In the genomic region with DNA sequence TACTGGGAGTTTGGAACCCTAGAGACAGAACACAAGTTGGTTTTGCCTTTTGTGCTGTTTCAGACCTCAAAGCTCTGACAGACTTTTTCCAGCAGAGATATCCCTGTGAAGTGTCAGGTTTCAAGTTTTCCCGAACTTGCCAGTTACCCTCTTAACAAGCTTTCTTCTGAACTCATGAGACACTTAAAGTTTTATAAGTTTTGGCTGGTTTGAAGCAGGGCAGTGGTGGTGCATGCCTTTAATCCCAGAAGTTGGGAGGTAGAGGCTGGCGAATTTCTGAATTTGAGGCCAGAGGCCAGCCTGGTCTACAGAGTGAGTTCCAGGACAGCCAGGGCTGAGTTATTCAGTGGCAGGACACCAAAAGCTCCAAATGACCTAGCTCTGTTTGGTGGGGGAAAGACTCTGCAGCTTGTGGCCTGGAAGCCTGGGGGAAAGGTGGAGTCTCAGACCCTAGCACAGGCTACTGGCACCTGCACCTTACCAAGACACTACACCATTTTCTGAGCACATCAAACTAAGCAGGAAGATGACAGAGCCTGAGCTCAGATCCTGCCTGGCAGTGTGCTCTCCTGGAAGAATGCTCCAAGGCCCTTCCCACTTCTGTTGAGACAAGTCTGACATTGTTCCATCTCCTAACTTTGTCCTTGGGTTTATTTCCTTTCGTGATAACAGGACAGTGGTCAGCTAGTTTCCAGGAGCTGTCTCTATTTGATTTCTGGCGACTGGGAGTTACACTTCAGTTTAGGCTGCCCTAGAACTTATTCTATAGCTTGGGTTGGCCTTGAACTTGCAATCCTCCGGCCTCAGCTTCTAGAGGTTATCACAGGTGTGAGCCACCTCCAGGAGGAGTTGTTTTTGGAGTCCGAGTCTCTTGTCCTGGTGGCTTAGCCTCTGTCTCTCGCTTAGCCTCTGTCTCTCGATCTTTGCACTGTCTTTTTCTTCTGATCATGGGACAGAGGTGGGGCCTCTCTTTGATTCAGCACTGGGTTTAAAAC, we compare ENCODE assay signal across 9 mouse cellular contexts. TPM values are rescaled to one million over a fixed set of nuclear protein-coding genes. Genes with fewer than 3 reads are reported as not detected.
DNase-seq lines count a peak whose midpoint lies in the region; ATAC-seq and TF ChIP-seq lines count a peak whose summit lies in the region.
"Had no signal": no experiment of that assay in that cellular context is flagged by ENCODE, and none has a peak within 500 bp of the region (broad histone marks: within the 10 kb centered on the region; RNA-seq: fewer than 3 reads in every experiment).

No protein-coding gene starts in this region.

- H3K4me1 ChIP-seq in midbrain, embryonic 10.5 days = peaks cover 19% of the 10 kb centered on the region
- H3K4me1 ChIP-seq in midbrain, postnatal 0 days (ENCODE audit: insufficient read depth, low read length) = no peaks in the 10 kb centered on the region
- peaks cover 23% of the 10 kb centered on the region for H3K4me1 ChIP-seq in limb, embryonic 13.5 days
- peaks cover 8% of the 10 kb centered on the region; the same call in 1 of the 2 replicates for H3K4me1 ChIP-seq in stomach, embryonic 16.5 days (ENCODE audit: control insufficient read depth, insufficient read depth, low read length)

- no peaks in the 10 kb centered on the region for H3K36me3 ChIP-seq in midbrain, embryonic 10.5 days
- H3K36me3 ChIP-seq in midbrain, postnatal 0 days (ENCODE audit: insufficient read depth, low read length) = no peaks in the 10 kb centered on the region
- H3K36me3 ChIP-seq in limb, embryonic 13.5 days = no peaks in the 10 kb centered on the region
- no peaks in the 10 kb centered on the region for H3K36me3 ChIP-seq in stomach, embryonic 16.5 days (ENCODE audit: control insufficient read depth, insufficient read depth, low read length)

- H3K4me2 ChIP-seq in midbrain, postnatal 0 days (ENCODE audit: low read depth, low read length, poor library complexity, severe bottlenecking) = no peak overlapping the region
- H3K4me2 ChIP-seq in limb, embryonic 13.5 days (replicated peaks) = peak overlapping the region; percentile 59
- H3K4me2 ChIP-seq in stomach, embryonic 16.5 days (ENCODE audit: low read depth, low read length) = peak overlapping the region; percentile 36

- peak overlapping the region; percentile 47 for H3K4me3 ChIP-seq in midbrain, embryonic 10.5 days
- no peak overlapping the region for H3K4me3 ChIP-seq in midbrain, postnatal 0 days (ENCODE audit: low read depth, low read length)
- H3K4me3 ChIP-seq in limb, embryonic 13.5 days = no peak overlapping the region
- peak overlapping the region; percentile 12 for H3K4me3 ChIP-seq in stomach, embryonic 16.5 days (replicated peaks; ENCODE audit: low read length)

- no peak overlapping the region for H3K9ac ChIP-seq in midbrain, postnatal 0 days (replicated peaks; ENCODE audit: low read length, poor library complexity, severe bottlenecking)
- H3K9ac ChIP-seq in limb, embryonic 13.5 days = no peak overlapping the region
- no peak overlapping the region for H3K9ac ChIP-seq in stomach, embryonic 16.5 days (ENCODE audit: low read length)

- peak; percentile 22 for DNase-seq in embryo, embryonic 10.5 days (ENCODE audit: low spot score)
- DNase-seq in embryo, embryonic 11 days = no peak
- DNase-seq in midbrain, embryonic 10.5 days (ENCODE audit: low spot score) = no peak
- no peak for DNase-seq in midbrain, postnatal 0 days (ENCODE audit: low spot score)
- DNase-seq in layer of hippocampus, adult 9-10 months (ENCODE audit: low spot score) = no peak
- no peak for DNase-seq in right cerebral cortex, adult 18-20 months

- H3K9me3 ChIP-seq in midbrain, embryonic 10.5 days (replicated peaks) = no peaks in the 10 kb centered on the region
- no peaks in the 10 kb centered on the region for H3K9me3 ChIP-seq in midbrain, postnatal 0 days (ENCODE audit: low read length)
- no peaks in the 10 kb centered on the region for H3K9me3 ChIP-seq in limb, embryonic 13.5 days
- H3K9me3 ChIP-seq in stomach, embryonic 16.5 days (replicated peaks; ENCODE audit: control insufficient read depth, low read length) = no peaks in the 10 kb centered on the region

- TF ChIP-seq CTCF in midbrain, postnatal 0 days (IDR thresholded peaks at IDR 0.05) = no peak

- 75% methylated on average over 8 of the region's 8 CpGs for WGBS in midbrain, embryonic 10.5 days
- 79% methylated on average over 8 of the region's 8 CpGs for WGBS in midbrain, postnatal 0 days
- 66% methylated on average over 8 of the region's 8 CpGs for WGBS in limb, embryonic 13.5 days
- 70% methylated on average over 8 of the region's 8 CpGs for WGBS in stomach, embryonic 16.5 days

- no peaks in the 10 kb centered on the region for H3K27me3 ChIP-seq in midbrain, embryonic 10.5 days (ENCODE audit: low read depth, poor library complexity, severe bottlenecking)
- no peaks in the 10 kb centered on the region for H3K27me3 ChIP-seq in midbrain, postnatal 0 days (ENCODE audit: insufficient read depth, low read length)
- no peaks in the 10 kb centered on the region for H3K27me3 ChIP-seq in limb, embryonic 13.5 days
- no peaks in the 10 kb centered on the region for H3K27me3 ChIP-seq in stomach, embryonic 16.5 days (ENCODE audit: control insufficient read depth, insufficient read depth, low read length)

- peak overlapping the region; percentile 82 for H3K27ac ChIP-seq in midbrain, embryonic 10.5 days (replicated peaks)
- no peak overlapping the region for H3K27ac ChIP-seq in midbrain, postnatal 0 days (ENCODE audit: low read depth, low read length)
- peak overlapping the region; percentile 16; the same call in 1 of the 2 replicates for H3K27ac ChIP-seq in limb, embryonic 13.5 days
- no peak overlapping the region for H3K27ac ChIP-seq in stomach, embryonic 16.5 days (ENCODE audit: low read length)

- ATAC-seq in midbrain, postnatal 0 days (ENCODE audit: low FRiP score) = no peak
- peak; percentile 74 for ATAC-seq in limb, embryonic 13.5 days (ENCODE audit: low FRiP score, low read depth)
- ATAC-seq in stomach, embryonic 16.5 days (ENCODE audit: insufficient read depth, low FRiP score) = no peak

RNA-seq across cellular contexts. Expression of gene Akr1b8, which starts 0.7 kb away (rescaled TPM):
- 16.5 and 19.4 TPM in 2 replicates for polyA plus RNA-seq in midbrain, embryonic 10.5 days (2016; fragmentation: Nextera tagmentation; extraction: Ambion mirVana)
- total RNA-seq in midbrain, postnatal 0 days (2014; rRNA removed) = 0.38 and 1.4 TPM in 2 replicates
- 2.0 and 2.2 TPM in 2 replicates for polyA plus RNA-seq in midbrain, postnatal 0 days (2015; fragmentation: Nextera tagmentation; extraction: Ambion mirVana)
- polyA plus RNA-seq in limb, embryonic 13.5 days (2015; fragmentation: Nextera tagmentation; extraction: Ambion mirVana) = 9.0 and 10.0 TPM in 2 replicates
- polyA plus RNA-seq in stomach, embryonic 16.5 days (2015; fragmentation: Nextera tagmentation; extraction: Ambion mirVana) = 5.6 and 6.9 TPM in 2 replicates

RNA-seq across cellular contexts. Expression of gene Akr1b10, which starts 29.4 kb away (rescaled TPM):
- 15.0 and 16.2 TPM in 2 replicates for polyA plus RNA-seq in midbrain, embryonic 10.5 days (2016; fragmentation: Nextera tagmentation; extraction: Ambion mirVana)
- 9.5 and 13.8 TPM in 2 replicates for total RNA-seq in midbrain, postnatal 0 days (2014; rRNA removed)
- polyA plus RNA-seq in midbrain, postnatal 0 days (2015; fragmentation: Nextera tagmentation; extraction: Ambion mirVana) = 15.0 and 15.4 TPM in 2 replicates
- 11.2 and 12.1 TPM in 2 replicates for polyA plus RNA-seq in limb, embryonic 13.5 days (2015; fragmentation: Nextera tagmentation; extraction: Ambion mirVana)
- 21.6 and 24.9 TPM in 2 replicates for polyA plus RNA-seq in stomach, embryonic 16.5 days (2015; fragmentation: Nextera tagmentation; extraction: Ambion mirVana)

RNA-seq across cellular contexts. Expression of gene Akr1b3, which starts 37.4 kb away (rescaled TPM):
- 236 and 282 TPM in 2 replicates for polyA plus RNA-seq in midbrain, embryonic 10.5 days (2016; fragmentation: Nextera tagmentation; extraction: Ambion mirVana)
- total RNA-seq in midbrain, postnatal 0 days (2014; rRNA removed) = 65.2 and 79.8 TPM in 2 replicates
- 102 and 105 TPM in 2 replicates for polyA plus RNA-seq in midbrain, postnatal 0 days (2015; fragmentation: Nextera tagmentation; extraction: Ambion mirVana)
- 196 and 199 TPM in 2 replicates for polyA plus RNA-seq in limb, embryonic 13.5 days (2015; fragmentation: Nextera tagmentation; extraction: Ambion mirVana)
- polyA plus RNA-seq in stomach, embryonic 16.5 days (2015; fragmentation: Nextera tagmentation; extraction: Ambion mirVana) = 122 and 130 TPM in 2 replicates

RNA-seq across cellular contexts. Expression of gene Akr1b7, which starts 57.5 kb away (rescaled TPM):
- polyA plus RNA-seq in midbrain, embryonic 10.5 days (2016; fragmentation: Nextera tagmentation; extraction: Ambion mirVana) = not detected in 2 replicates
- not detected in 2 replicates for total RNA-seq in midbrain, postnatal 0 days (2014; rRNA removed)
- polyA plus RNA-seq in midbrain, postnatal 0 days (2015; fragmentation: Nextera tagmentation; extraction: Ambion mirVana) = 0.20 TPM in 1 of 2 replicates, not detected in the other
- polyA plus RNA-seq in limb, embryonic 13.5 days (2015; fragmentation: Nextera tagmentation; extraction: Ambion mirVana) = 0.14 TPM in 1 of 2 replicates, not detected in the other
- polyA plus RNA-seq in stomach, embryonic 16.5 days (2015; fragmentation: Nextera tagmentation; extraction: Ambion mirVana) = 1.5 and 16.7 TPM in 2 replicates
- total RNA-seq: megakaryocyte progenitor cell, adult 5-6 weeks had no signal

Comparison
In these comparisons a context has a peak if more than half of its experiments do, and no peak if none do; other contexts are left out.
1. H3K27ac ChIP-seq: peak in midbrain, embryonic 10.5 days (single experiment) and limb, embryonic 13.5 days (single experiment); none in midbrain, postnatal 0 days (single experiment) and stomach, embryonic 16.5 days (single experiment).
2. H3K4me3 ChIP-seq: peak in midbrain, embryonic 10.5 days (single experiment) and stomach, embryonic 16.5 days (single experiment); none in midbrain, postnatal 0 days (single experiment) and limb, embryonic 13.5 days (single experiment).